Comparison of ENCODE assay signal across 11 mouse cellular contexts in genomic region chr4:141394751-141395150, GRCm38 (mm10). TPM values are rescaled to one million over a fixed set of nuclear protein-coding genes. Genes with fewer than 3 reads are reported as not detected.
A peak's percentile ranks its signal among the peaks of the same experiment; 100 is the strongest.
DNase-seq lines count a peak whose midpoint lies in the region; ATAC-seq and TF ChIP-seq lines count a peak whose summit lies in the region.
"Had no signal": no experiment of that assay in that cellular context is flagged by ENCODE, and none has a peak within 500 bp of the region (broad histone marks: within the 10 kb centered on the region; RNA-seq: fewer than 3 reads in every experiment).

No protein-coding gene starts in this region.

- no peak overlapping the region for H3K9ac ChIP-seq in hindbrain, embryonic 15.5 days
- no peak overlapping the region for H3K9ac ChIP-seq in hindbrain, embryonic 14.5 days

- ATAC-seq in hindbrain, embryonic 15.5 days (ENCODE audit: low FRiP score, low read depth), result no peak
- no peak for ATAC-seq in hindbrain, embryonic 14.5 days (ENCODE audit: low FRiP score)

- no peak overlapping the region for H3K4me3 ChIP-seq in hindbrain, embryonic 15.5 days
- H3K4me3 ChIP-seq in hindbrain, embryonic 14.5 days (replicated peaks; ENCODE audit: low read length), result no peak overlapping the region
- peak overlapping the region; percentile 37 for H3K4me3 ChIP-seq in E14TG2a.4 (replicated peaks; ENCODE audit: low read length)
- H3K4me3 ChIP-seq in limb, embryonic 10.5 days, result peak overlapping the region; percentile 19
- H3K4me3 ChIP-seq: megakaryocyte, embryonic 14.5 days had no signal

- H3K36me3 ChIP-seq in hindbrain, embryonic 15.5 days, result no peaks in the 10 kb centered on the region
- H3K36me3 ChIP-seq in hindbrain, embryonic 14.5 days (replicated peaks; ENCODE audit: control insufficient read depth, insufficient read depth), result no peaks in the 10 kb centered on the region
- no peaks in the 10 kb centered on the region for H3K36me3 ChIP-seq in E14TG2a.4 (ENCODE audit: insufficient read depth, low read length)
- H3K36me3 ChIP-seq in limb, embryonic 10.5 days, result no peaks in the 10 kb centered on the region
- H3K36me3 ChIP-seq: G1E had no signal

- no peak overlapping the region for H3K27ac ChIP-seq in hindbrain, embryonic 15.5 days (replicated peaks)
- no peak overlapping the region for H3K27ac ChIP-seq in hindbrain, embryonic 14.5 days
- H3K27ac ChIP-seq in limb, embryonic 10.5 days, result 0 out of 2 replicates have a peak overlapping the region, but pooled peaks have one; percentile 33

- intact Hi-C loops in gastrocnemius, postnatal 36 days (cut with DNase I), result no loop called here

- TF ChIP-seq CTCF in E14TG2a.4 (conservative IDR thresholded peaks at IDR 0.05; ENCODE audit: low read length), result no peak

- 0 out of 2 replicates have a peak, but pooled peaks cover 6% of the 10 kb centered on the region for H3K27me3 ChIP-seq in hindbrain, embryonic 15.5 days
- H3K27me3 ChIP-seq in hindbrain, embryonic 14.5 days (ENCODE audit: control insufficient read depth, insufficient read depth, low read length), result 0 out of 2 replicates have a peak, but pooled peaks cover 4% of the 10 kb centered on the region
- H3K27me3 ChIP-seq in E14TG2a.4 (ENCODE audit: insufficient read depth, low read length), result peaks cover 35% of the 10 kb centered on the region
- peaks cover 66% of the 10 kb centered on the region for H3K27me3 ChIP-seq in limb, embryonic 10.5 days (ENCODE audit: low read depth, poor library complexity, severe bottlenecking)

- H3K4me1 ChIP-seq in hindbrain, embryonic 15.5 days (replicated peaks), result no peaks in the 10 kb centered on the region
- H3K4me1 ChIP-seq in hindbrain, embryonic 14.5 days (replicated peaks; ENCODE audit: control insufficient read depth, insufficient read depth, low read length), result no peaks in the 10 kb centered on the region
- peaks cover 38% of the 10 kb centered on the region for H3K4me1 ChIP-seq in E14TG2a.4 (replicated peaks; ENCODE audit: low read depth, low read length)
- peaks cover 21% of the 10 kb centered on the region for H3K4me1 ChIP-seq in limb, embryonic 10.5 days

- WGBS in hindbrain, embryonic 15.5 days, result 14% methylated on average over 16 of the region's 16 CpGs
- WGBS in hindbrain, embryonic 14.5 days, result 22% methylated on average over 15 of the region's 16 CpGs
- 19% methylated on average over 16 of the region's 16 CpGs for WGBS in limb, embryonic 10.5 days

- H3K9me3 ChIP-seq in hindbrain, embryonic 15.5 days, result no peaks in the 10 kb centered on the region
- no peaks in the 10 kb centered on the region for H3K9me3 ChIP-seq in hindbrain, embryonic 14.5 days (ENCODE audit: control insufficient read depth, low read length)
- no peaks in the 10 kb centered on the region for H3K9me3 ChIP-seq in E14TG2a.4 (ENCODE audit: low read length)
- H3K9me3 ChIP-seq in limb, embryonic 10.5 days (replicated peaks), result no peaks in the 10 kb centered on the region
- H3K9me3 ChIP-seq: G1E; megakaryocyte, embryonic 14.5 days had no signal

- DNase-seq in hindbrain, embryonic 14.5 days (ENCODE audit: low spot score), result no peak
- DNase-seq in embryo, embryonic 10.5 days (ENCODE audit: low spot score), result peak; percentile 29
- DNase-seq in limb, embryonic 10.5 days (ENCODE audit: low spot score), result no peak
- DNase-seq in gastrocnemius, adult 18-20 months (ENCODE audit: low spot score), result no peak
- DNase-seq in right cerebral cortex, postnatal 25 days, result no peak
- DNase-seq in gastrocnemius, postnatal 36 days, result no peak

- 0 out of 2 replicates have a peak overlapping the region, but pooled peaks have one; percentile 9 for H3K4me2 ChIP-seq in hindbrain, embryonic 15.5 days
- H3K4me2 ChIP-seq in hindbrain, embryonic 14.5 days (replicated peaks), result no peak overlapping the region; the same call in 1 of the 2 replicates

RNA-seq across cellular contexts. Expression of gene Clcnka, which starts 3.8 kb away (rescaled TPM):
- polyA plus RNA-seq in hindbrain, embryonic 15.5 days (2015; fragmentation: Nextera tagmentation; extraction: Ambion mirVana), result 0.52 and 0.65 TPM in 2 replicates
- 0.20 and 0.56 TPM in 2 replicates for polyA plus RNA-seq in hindbrain, embryonic 14.5 days (2014; fragmentation: Nextera tagmentation; extraction: Ambion mirVana)
- polyA plus RNA-seq in limb, embryonic 10.5 days (2016; fragmentation: Nextera tagmentation; extraction: Ambion mirVana), result 0.13 and 0.19 TPM in 2 replicates
- not detected for total RNA-seq in gastrocnemius, adult 18-20 months (2021)
- total RNA-seq in gastrocnemius, postnatal 36 days (2021), result under 1 TPM; 0.17 to 0.26 TPM
- total RNA-seq: G1E; layer of hippocampus, adult 18-20 months had no signal
- polyA plus RNA-seq: G1E had no signal

RNA-seq across cellular contexts. Expression of gene Clcnkb, which starts 21.1 kb away (rescaled TPM):
- not detected in 2 replicates for polyA plus RNA-seq in hindbrain, embryonic 15.5 days (2015; fragmentation: Nextera tagmentation; extraction: Ambion mirVana)
- not detected in 2 replicates for polyA plus RNA-seq in hindbrain, embryonic 14.5 days (2014; fragmentation: Nextera tagmentation; extraction: Ambion mirVana)
- not detected in 2 replicates for polyA plus RNA-seq in limb, embryonic 10.5 days (2016; fragmentation: Nextera tagmentation; extraction: Ambion mirVana)
- total RNA-seq in gastrocnemius, adult 18-20 months (2021), result under 1 TPM in 1 of 2 experiments, not detected in 1; 0.40 TPM
- total RNA-seq in gastrocnemius, postnatal 36 days (2021), result under 1 TPM in 1 of 2 experiments, not detected in 1; 0.27 TPM
- total RNA-seq: layer of hippocampus, adult 18-20 months had no signal
- polyA plus RNA-seq: G1E had no signal

RNA-seq across cellular contexts. Expression of gene Hspb7, which starts 25.8 kb away (rescaled TPM):
- not detected in 2 replicates for polyA plus RNA-seq in hindbrain, embryonic 15.5 days (2015; fragmentation: Nextera tagmentation; extraction: Ambion mirVana)
- polyA plus RNA-seq in hindbrain, embryonic 14.5 days (2014; fragmentation: Nextera tagmentation; extraction: Ambion mirVana), result 0.16 TPM in 1 of 2 replicates, not detected in the other
- 0.05 and 0.06 TPM in 2 replicates for polyA plus RNA-seq in limb, embryonic 10.5 days (2016; fragmentation: Nextera tagmentation; extraction: Ambion mirVana)
- total RNA-seq in gastrocnemius, adult 18-20 months (2021), result 100 to 1,000 TPM; 331 to 560 TPM
- total RNA-seq in gastrocnemius, postnatal 36 days (2021), result 100 to 1,000 TPM; 198 to 366 TPM
- total RNA-seq: G1E; layer of hippocampus, adult 18-20 months had no signal
- polyA plus RNA-seq: G1E had no signal

RNA-seq across cellular contexts. Expression of gene Fam131c, which starts 26.7 kb away (rescaled TPM):
- 42.1 and 42.5 TPM in 2 replicates for polyA plus RNA-seq in hindbrain, embryonic 15.5 days (2015; fragmentation: Nextera tagmentation; extraction: Ambion mirVana)
- polyA plus RNA-seq in hindbrain, embryonic 14.5 days (2014; fragmentation: Nextera tagmentation; extraction: Ambion mirVana), result 40.1 and 50.4 TPM in 2 replicates
- 0.14 and 0.29 TPM in 2 replicates for polyA plus RNA-seq in limb, embryonic 10.5 days (2016; fragmentation: Nextera tagmentation; extraction: Ambion mirVana)
- under 1 TPM; 0.16 to 0.31 TPM for total RNA-seq in gastrocnemius, adult 18-20 months (2021)
- total RNA-seq in gastrocnemius, postnatal 36 days (2021), result under 1 TPM; 0.18 to 0.22 TPM
- total RNA-seq: G1E had no signal
- polyA plus RNA-seq: G1E had no signal

RNA-seq across cellular contexts. Expression of gene Srarp, which starts 41.2 kb away (rescaled TPM):
- 0.39 TPM in 1 of 2 replicates, not detected in the other for polyA plus RNA-seq in hindbrain, embryonic 15.5 days (2015; fragmentation: Nextera tagmentation; extraction: Ambion mirVana)
- 0.29 TPM in 1 of 2 replicates, not detected in the other for polyA plus RNA-seq in hindbrain, embryonic 14.5 days (2014; fragmentation: Nextera tagmentation; extraction: Ambion mirVana)
- not detected in 2 replicates for polyA plus RNA-seq in limb, embryonic 10.5 days (2016; fragmentation: Nextera tagmentation; extraction: Ambion mirVana)
- 1 to 10 TPM in 1 of 2 experiments, under 1 TPM in 1; 0.87 to 1.0 TPM for total RNA-seq in gastrocnemius, adult 18-20 months (2021)
- total RNA-seq in gastrocnemius, postnatal 36 days (2021), result under 1 TPM; 0.31 to 0.67 TPM
- total RNA-seq: G1E had no signal
- polyA plus RNA-seq: G1E had no signal

Comparison
In these comparisons a context has a peak if more than half of its experiments do, and no peak if none do; other contexts are left out.
1. H3K4me3 ChIP-seq: peak in E14TG2a.4 (single experiment) and limb, embryonic 10.5 days (single experiment); none in hindbrain, embryonic 15.5 days (single experiment) and hindbrain, embryonic 14.5 days (single experiment).